Mouse (Mus musculus): Measurements from ENCODE around the gene Olfr1355. TPM values are rescaled to one million over a fixed set of nuclear protein-coding genes. Genes with fewer than 3 reads are reported as not detected.
"Not testable (repeated sequence)": the region's sequence is repeated elsewhere in the genome, so short reads cannot be mapped to it uniquely, and the experiment has no call there.

The Olfr1355 gene
- not detected in 2 replicates for polyA plus RNA-seq (2015; fragmentation: Nextera tagmentation; extraction: Ambion mirVana)

- no peak within 1 kb of the TSS for H3K27ac ChIP-seq
- H3K4me3 ChIP-seq (replicated peaks) = no peak within 1 kb of the TSS
- H3K4me2 ChIP-seq (replicated peaks) = no peak within 1 kb of the TSS
- peaks cover 6% of the 10 kb centered on the region; the same call in 1 of the 2 replicates for H3K9me3 ChIP-seq
- ATAC-seq = no peak
- no peaks in the 10 kb centered on the region for H3K27me3 ChIP-seq
- H3K4me1 ChIP-seq (replicated peaks) = no peaks in the 10 kb centered on the region
- H3K9ac ChIP-seq (replicated peaks) = no peak within 1 kb of the TSS
- no peaks in the 10 kb centered on the region for H3K36me3 ChIP-seq
- WGBS = 71% methylated on average over 2 of the region's 2 CpGs
Observed at GRCm38 (mm10) chr10:78875240-78875639, at the start of gene Olfr1355. Gene Olfr1355 (plus strand): TSS chr10:78875540.

GRCm38 (mm10) chr10:78840456-78840855 is 34.9 kb upstream of the Olfr1355 start:
- H3K4me2 ChIP-seq (replicated peaks); H3K9me3 ChIP-seq; H3K36me3 ChIP-seq; ATAC-seq; H3K4me3 ChIP-seq (replicated peaks); H3K4me1 ChIP-seq (replicated peaks); H3K27me3 ChIP-seq; H3K27ac ChIP-seq; H3K9ac ChIP-seq (replicated peaks): not testable (repeated sequence)
- WGBS = 97% methylated on average over 12 of the region's 12 CpGs

GRCm38 (mm10) chr10:78852066-78852465 is 23.3 kb upstream of the Olfr1355 start, which contains the start of gene Olfr1356:
Gene Olfr1356 (minus strand): TSS chr10:78852166.
- no peaks in the 10 kb centered on the region for H3K27me3 ChIP-seq
- no peak within 1 kb of the TSS for H3K9ac ChIP-seq (replicated peaks)
- H3K9me3 ChIP-seq = peaks cover 4% of the 10 kb centered on the region; the same call in 1 of the 2 replicates
- no peak within 1 kb of the TSS for H3K4me2 ChIP-seq (replicated peaks)
- no peaks in the 10 kb centered on the region for H3K36me3 ChIP-seq
- no peak for ATAC-seq
- 80% methylated on average over 2 of the region's 2 CpGs for WGBS
- H3K4me1 ChIP-seq (replicated peaks) = no peaks in the 10 kb centered on the region
- no peak within 1 kb of the TSS for H3K27ac ChIP-seq
- no peak within 1 kb of the TSS for H3K4me3 ChIP-seq (replicated peaks)

GRCm38 (mm10) chr10:78912871-78913270 is 37.5 kb downstream of the Olfr1355 start, which contains the start of gene Olfr1354:
Gene Olfr1354 (plus strand): TSS chr10:78913171.
- ATAC-seq; H3K4me3 ChIP-seq (replicated peaks); H3K36me3 ChIP-seq; H3K9ac ChIP-seq (replicated peaks); H3K4me1 ChIP-seq (replicated peaks); H3K4me2 ChIP-seq (replicated peaks); H3K27ac ChIP-seq; H3K9me3 ChIP-seq; H3K27me3 ChIP-seq: not testable (repeated sequence)
- WGBS = 77% methylated on average over 1 of the region's 1 CpGs

Other genes starting within 250 kb of the Olfr1355 start
- gene Casp14, start 157.2 kb upstream of the Olfr1355 start, polyA plus RNA-seq (2015; fragmentation: Nextera tagmentation; extraction: Ambion mirVana) = not detected in 2 replicates
- gene Ccdc105, start 122.5 kb upstream of the Olfr1355 start, polyA plus RNA-seq (2015; fragmentation: Nextera tagmentation; extraction: Ambion mirVana) = 0.19 and 0.41 TPM in 2 replicates
- gene Slc1a6, start 95.0 kb upstream of the Olfr1355 start, polyA plus RNA-seq (2015; fragmentation: Nextera tagmentation; extraction: Ambion mirVana) = 5.0 and 5.3 TPM in 2 replicates
- gene Olfr1356, start 23.4 kb upstream of the Olfr1355 start, polyA plus RNA-seq (2015; fragmentation: Nextera tagmentation; extraction: Ambion mirVana) = not detected in 2 replicates
- not detected in 2 replicates for gene Olfr1354, start 37.6 kb downstream of the Olfr1355 start, polyA plus RNA-seq (2015; fragmentation: Nextera tagmentation; extraction: Ambion mirVana)
- gene Olfr8, start 75.1 kb downstream of the Olfr1355 start, polyA plus RNA-seq (2015; fragmentation: Nextera tagmentation; extraction: Ambion mirVana) = not detected in 2 replicates
- gene Olfr1353, start 87.8 kb downstream of the Olfr1355 start, polyA plus RNA-seq (2015; fragmentation: Nextera tagmentation; extraction: Ambion mirVana) = not detected in 2 replicates
- not detected in 2 replicates for gene Olfr1352, start 105.5 kb downstream of the Olfr1355 start, polyA plus RNA-seq (2015; fragmentation: Nextera tagmentation; extraction: Ambion mirVana)
- gene Olfr1351, start 136.9 kb downstream of the Olfr1355 start, polyA plus RNA-seq (2015; fragmentation: Nextera tagmentation; extraction: Ambion mirVana) = not detected in 2 replicates
- gene Olfr57, start 153.2 kb downstream of the Olfr1355 start, polyA plus RNA-seq (2015; fragmentation: Nextera tagmentation; extraction: Ambion mirVana) = 0.28 and 0.57 TPM in 2 replicates
- gene 2610008E11Rik, start 222.1 kb downstream of the Olfr1355 start, polyA plus RNA-seq (2015; fragmentation: Nextera tagmentation; extraction: Ambion mirVana) = 59.1 and 63.2 TPM in 2 replicates

Data from midbrain, embryonic 13.5 days (tissue).